ENCODE assay signal across 8 mouse cellular contexts in genomic region chrX:74429290-74429821, GRCm38 (mm10). TPM values are rescaled to one million over a fixed set of nuclear protein-coding genes. Genes with fewer than 3 reads are reported as not detected.
DNase-seq lines count a peak whose midpoint lies in the region; ATAC-seq and TF ChIP-seq lines count a peak whose summit lies in the region.

No protein-coding gene starts in this region.

- peak; percentile 79 for ATAC-seq in frontal cortex, adult (ENCODE audit: low TSS enrichment)
- ATAC-seq in lung, embryonic 15.5 days (ENCODE audit: borderline replicate concordance, extremely low read depth, low FRiP score, low TSS enrichment), result peak; percentile 76

- DNase-seq in MEL (ENCODE audit: low read depth, low spot score), result peak; percentile 90
- peak; percentile 69 to 79 for DNase-seq in cerebellum, adult 18-20 months
- peak; percentile 75 for DNase-seq in hindbrain, embryonic 10.5 days (ENCODE audit: low spot score)
- peak; percentile 53 for DNase-seq in layer of hippocampus, adult 9-10 months (ENCODE audit: low spot score)
- DNase-seq in ovary, adult 18-20 months (ENCODE audit: low spot score), result peak; percentile 54
- peak; percentile 71 for DNase-seq in thymus, adult 2 months

- H3K27me3 ChIP-seq in MEL (ENCODE audit: control insufficient read depth in 1 of 2, insufficient read depth in 2 of 2, low read length in 2 of 2), result no peaks in the 10 kb centered on the region
- no peaks in the 10 kb centered on the region for H3K27me3 ChIP-seq in hindbrain, embryonic 10.5 days (ENCODE audit: insufficient read depth, poor library complexity, severe bottlenecking)
- no peaks in the 10 kb centered on the region for H3K27me3 ChIP-seq in lung, embryonic 15.5 days
- no peaks in the 10 kb centered on the region for H3K27me3 ChIP-seq in thymus, adult 2 months (ENCODE audit: control insufficient read depth, insufficient read depth, low read length)

- peak overlapping the region; percentile 66 for H3K4me2 ChIP-seq in lung, embryonic 15.5 days

- H3K79me2 ChIP-seq in MEL (ENCODE audit: control insufficient read depth, insufficient read depth, low read length, poor library complexity), result peaks cover 9% of the 10 kb centered on the region

- peaks cover 3 to 24% of the 10 kb centered on the region in 2 experiments; a peak in 3 of 4 replicates for H3K4me1 ChIP-seq in MEL (ENCODE audit: control insufficient read depth in 1 of 2, insufficient read depth in 2 of 2, low read length in 2 of 2)
- 0 out of 2 replicates have a peak, but pooled peaks cover 5% of the 10 kb centered on the region for H3K4me1 ChIP-seq in hindbrain, embryonic 10.5 days (replicated peaks)
- H3K4me1 ChIP-seq in lung, embryonic 15.5 days, result no peaks in the 10 kb centered on the region
- peaks cover 4% of the 10 kb centered on the region; the same call in 1 of the 2 replicates for H3K4me1 ChIP-seq in thymus, adult 2 months (replicated peaks; ENCODE audit: control insufficient read depth, insufficient read depth, low read length)

- peak overlapping the region; percentile 95 for H3K9ac ChIP-seq in MEL (ENCODE audit: control insufficient read depth, low read depth, low read length, poor library complexity, severe bottlenecking)
- H3K9ac ChIP-seq in lung, embryonic 15.5 days, result peak overlapping the region; percentile 53

- no peak for TF ChIP-seq EP300 in MEL (IDR thresholded peaks at IDR 0.05; ENCODE audit: low read depth in 1 of 2, low read length in 2 of 2)

- H3K9me3 ChIP-seq in MEL (replicated peaks; ENCODE audit: insufficient read depth, low read length), result no peaks in the 10 kb centered on the region
- H3K9me3 ChIP-seq in hindbrain, embryonic 10.5 days, result no peaks in the 10 kb centered on the region
- H3K9me3 ChIP-seq in lung, embryonic 15.5 days, result no peaks in the 10 kb centered on the region

- peaks cover 0 to 29% of the 10 kb centered on the region in 2 experiments; a peak in 3 of 4 replicates for H3K36me3 ChIP-seq in MEL (ENCODE audit: control insufficient read depth in 1 of 2, insufficient read depth in 2 of 2, low read length in 2 of 2)
- H3K36me3 ChIP-seq in hindbrain, embryonic 10.5 days, result peaks cover 23% of the 10 kb centered on the region
- H3K36me3 ChIP-seq in lung, embryonic 15.5 days, result 0 out of 2 replicates have a peak, but pooled peaks cover 6% of the 10 kb centered on the region
- H3K36me3 ChIP-seq in thymus, adult 2 months (ENCODE audit: control insufficient read depth, insufficient read depth, low read length), result peaks cover 7% of the 10 kb centered on the region; the same call in 1 of the 2 replicates

- H3K27ac ChIP-seq in MEL (ENCODE audit: control insufficient read depth, low read depth, low read length), result peak overlapping the region; percentile 93
- H3K27ac ChIP-seq in hindbrain, embryonic 10.5 days, result peak overlapping the region; percentile 84
- peak overlapping the region; percentile 94 for H3K27ac ChIP-seq in lung, embryonic 15.5 days
- peak overlapping the region; percentile 83 for H3K27ac ChIP-seq in thymus, adult 2 months (ENCODE audit: control insufficient read depth, insufficient read depth, low read length)

- TF ChIP-seq POLR2A in MEL (IDR thresholded peaks at IDR 0.05; ENCODE audit: control insufficient read depth in 1 of 2, insufficient read depth in 1 of 2, low read depth in 1 of 2, low read length in 2 of 2, poor library complexity in 1 of 2), result peak in 1 of 2 experiments; percentile 65; a peak in 1 of 4 replicates
- TF ChIP-seq POLR2A in thymus, adult 2 months (IDR thresholded peaks at IDR 0.05; ENCODE audit: control insufficient read depth, extremely low read depth, insufficient read depth, low read length, poor library complexity), result peak; percentile 38; the same call in 1 of the 2 replicates

- peak overlapping the region; percentile 90 to 93 for H3K4me3 ChIP-seq in MEL (ENCODE audit: control insufficient read depth in 1 of 2, insufficient read depth in 1 of 2, low read depth in 2 of 2, low read length in 2 of 2)
- peak overlapping the region; percentile 61 for H3K4me3 ChIP-seq in hindbrain, embryonic 10.5 days
- H3K4me3 ChIP-seq in lung, embryonic 15.5 days, result peak overlapping the region; percentile 60
- H3K4me3 ChIP-seq in thymus, adult 2 months (ENCODE audit: control insufficient read depth, insufficient read depth, low read length), result peak overlapping the region; percentile 85

- WGBS in hindbrain, embryonic 10.5 days, result 26% methylated on average over 22 of the region's 22 CpGs
- whole genome bisulfite sequencing in lung, embryonic 15.5 days, result 8% methylated on average over 22 of the region's 22 CpGs
- under 1% methylated on average over 22 of the region's 22 CpGs for WGBS in thymus, adult 2 months

- TF ChIP-seq CTCF in MEL (IDR thresholded peaks at IDR 0.05 in 2 of 3, conservative IDR thresholded peaks at IDR 0.05 in 1 of 3; ENCODE audit: control insufficient read depth in 1 of 3, insufficient read depth in 1 of 3, low read depth in 2 of 3, low read length in 3 of 3, poor library complexity in 1 of 3, severe bottlenecking in 1 of 3), result no peak
- TF ChIP-seq CTCF in thymus, adult 2 months (IDR thresholded peaks at IDR 0.05; ENCODE audit: borderline replicate concordance, control insufficient read depth, extremely low read depth, insufficient read depth, low read length, poor library complexity), result no peak

- TF ChIP-seq RAD21 in MEL (IDR thresholded peaks at IDR 0.05; ENCODE audit: low read depth, low read length), result no peak

TF ChIP-seq in MEL, 35 proteins besides CTCF, POLR2A, EP300 and RAD21 (continues in another document):
- TF ChIP-seq POLR2AphosphoS2 (IDR thresholded peaks at IDR 0.05; ENCODE audit: low read length) (no peak), ELF1 (IDR thresholded peaks at IDR 0.05; ENCODE audit: low read depth, low read length) (peak; percentile 95), MAZ (IDR thresholded peaks at IDR 0.05; ENCODE audit: low read depth, low read length) (peak; percentile 30; the same call in 1 of the 2 replicates), MAX (IDR thresholded peaks at IDR 0.05; ENCODE audit: low read length) (0 out of 2 replicates have a peak, but pooled peaks have one; percentile 18), ETS1 (IDR thresholded peaks at IDR 0.05; ENCODE audit: low read depth, low read length) (no peak), ZKSCAN1 (IDR thresholded peaks at IDR 0.05; ENCODE audit: low read depth, low read length) (no peak), SMC3 (IDR thresholded peaks at IDR 0.05; ENCODE audit: low read depth, low read length) (no peak), BHLHE40 (IDR thresholded peaks at IDR 0.05; ENCODE audit: borderline replicate concordance, low read depth, low read length) (no peak), RCOR1 (IDR thresholded peaks at IDR 0.05; ENCODE audit: low read depth, low read length) (no peak), MEF2A (IDR thresholded peaks at IDR 0.05; ENCODE audit: extremely low read depth, insufficient replicate concordance, low read depth, low read length, poor library complexity, severe bottlenecking) (no peak), GATA1 (IDR thresholded peaks at IDR 0.05; ENCODE audit: low read depth, low read length) (no peak), CHD1 (IDR thresholded peaks at IDR 0.05; ENCODE audit: low read depth, low read length) (no peak; the same call in 1 of the 2 replicates), NELFE (IDR thresholded peaks at IDR 0.05; ENCODE audit: low read depth, low read length) (peak; percentile 68), POLR2AphosphoS5 (IDR thresholded peaks at IDR 0.05; ENCODE audit: borderline replicate concordance, low read depth, low read length) (no peak), HCFC1 (IDR thresholded peaks at IDR 0.05; ENCODE audit: low read depth, low read length) (peak; percentile 89), SIN3A (IDR thresholded peaks at IDR 0.05; ENCODE audit: low read length) (peak; percentile 97)

RNA-seq across cellular contexts. Expression of gene G6pdx, which starts 0.4 kb away (rescaled TPM):
- 27.9 and 37.0 TPM in 2 replicates for total RNA-seq in MEL (2012; rRNA removed)
- 10 to 100 TPM in 1 of 2 experiments, not detected in 1; 54.1 TPM for polyA plus RNA-seq in MEL (2012; ENCODE audit: insufficient read depth in 1 of 2, insufficient read length in 2 of 2, low read depth in 1 of 2, low replicate concordance in 2 of 2, missing spikeins in 1 of 2)
- polyA plus RNA-seq in hindbrain, embryonic 10.5 days (2016; fragmentation: Nextera tagmentation; extraction: Ambion mirVana), result 53.9 and 56.4 TPM in 2 replicates
- 46.8 and 51.5 TPM in 2 replicates for polyA plus RNA-seq in lung, embryonic 15.5 days (2015; fragmentation: Nextera tagmentation; extraction: Ambion mirVana)
- polyA plus RNA-seq in thymus, adult 2 months (2012; rRNA removed), result 36.0 and 40.2 TPM in 2 replicates

RNA-seq across cellular contexts. Expression of gene Ikbkg, which starts 36.3 kb away (rescaled TPM):
- 26.6 and 29.1 TPM in 2 replicates for total RNA-seq in MEL (2012; rRNA removed)
- polyA plus RNA-seq in MEL (2012; ENCODE audit: insufficient read depth in 1 of 2, insufficient read length in 2 of 2, low read depth in 1 of 2, low replicate concordance in 2 of 2, missing spikeins in 1 of 2), result 10 to 100 TPM in 1 of 2 experiments, not detected in 1; 21.7 TPM
- 17.0 and 20.1 TPM in 2 replicates for polyA plus RNA-seq in hindbrain, embryonic 10.5 days (2016; fragmentation: Nextera tagmentation; extraction: Ambion mirVana)
- 18.5 and 18.6 TPM in 2 replicates for polyA plus RNA-seq in lung, embryonic 15.5 days (2015; fragmentation: Nextera tagmentation; extraction: Ambion mirVana)
- polyA plus RNA-seq in thymus, adult 2 months (2012; rRNA removed), result 20.4 and 22.5 TPM in 2 replicates

RNA-seq across cellular contexts. Expression of gene Fam3a, which starts 36.3 kb away (rescaled TPM):
- 4.8 and 6.4 TPM in 2 replicates for total RNA-seq in MEL (2012; rRNA removed)
- polyA plus RNA-seq in MEL (2012; ENCODE audit: insufficient read depth in 1 of 2, insufficient read length in 2 of 2, low read depth in 1 of 2, low replicate concordance in 2 of 2, missing spikeins in 1 of 2), result 10 to 100 TPM in 1 of 2 experiments, not detected in 1; 14.6 TPM
- polyA plus RNA-seq in hindbrain, embryonic 10.5 days (2016; fragmentation: Nextera tagmentation; extraction: Ambion mirVana), result 27.3 and 30.8 TPM in 2 replicates
- polyA plus RNA-seq in lung, embryonic 15.5 days (2015; fragmentation: Nextera tagmentation; extraction: Ambion mirVana), result 39.6 and 46.7 TPM in 2 replicates
- polyA plus RNA-seq in thymus, adult 2 months (2012; rRNA removed), result 45.1 and 46.0 TPM in 2 replicates

RNA-seq across cellular contexts. Expression of gene Gm6880, which starts 51.8 kb away (rescaled TPM):
- not detected in 2 replicates for total RNA-seq in MEL (2012; rRNA removed)
- not detected for polyA plus RNA-seq in MEL (2012; ENCODE audit: insufficient read depth in 1 of 2, insufficient read length in 2 of 2, low read depth in 1 of 2, low replicate concordance in 2 of 2, missing spikeins in 1 of 2)
- not detected in 2 replicates for polyA plus RNA-seq in hindbrain, embryonic 10.5 days (2016; fragmentation: Nextera tagmentation; extraction: Ambion mirVana)
- polyA plus RNA-seq in lung, embryonic 15.5 days (2015; fragmentation: Nextera tagmentation; extraction: Ambion mirVana), result not detected in 2 replicates
- polyA plus RNA-seq in thymus, adult 2 months (2012; rRNA removed), result not detected in 2 replicates

RNA-seq across cellular contexts. Expression of gene Slc10a3, which starts 56.2 kb away (rescaled TPM):
- 13.7 and 19.4 TPM in 2 replicates for total RNA-seq in MEL (2012; rRNA removed)
- polyA plus RNA-seq in MEL (2012; ENCODE audit: insufficient read depth in 1 of 2, insufficient read length in 2 of 2, low read depth in 1 of 2, low replicate concordance in 2 of 2, missing spikeins in 1 of 2), result 10 to 100 TPM in 1 of 2 experiments, not detected in 1; 16.0 TPM
- 9.3 and 10.8 TPM in 2 replicates for polyA plus RNA-seq in hindbrain, embryonic 10.5 days (2016; fragmentation: Nextera tagmentation; extraction: Ambion mirVana)
- polyA plus RNA-seq in lung, embryonic 15.5 days (2015; fragmentation: Nextera tagmentation; extraction: Ambion mirVana), result 21.0 and 21.1 TPM in 2 replicates
- polyA plus RNA-seq in thymus, adult 2 months (2012; rRNA removed), result 27.8 and 29.1 TPM in 2 replicates

Comparison
In these comparisons a context has a peak if more than half of its experiments do, and no peak if none do; other contexts are left out.
1. Peak in every context shown above with its lines: DNase-seq, ATAC-seq, H3K4me3 ChIP-seq and H3K27ac ChIP-seq.